Mouse (Mus musculus) neural tube, embryonic 14.5 days (tissue): ENCODE results near the gene Lmo7. TPM values are rescaled to one million over a fixed set of nuclear protein-coding genes. Genes with fewer than 3 reads are reported as not detected.

Experiments
- ATAC-seq: fragments of 200-750 bp; cut with Nextera tagmentation; 2 replicates; pipeline ENCODE4 v1.8.0; 2017; ENCODE audit warnings: low read depth, mild to moderate bottlenecking, moderate TSS enrichment, moderate library complexity
- H3K27ac ChIP-seq: fragments of 300-500 bp; sonication (generic); 2 replicates; pipeline ENCODE4 v1.5.1; 2014; ENCODE audit warnings: low read depth, mild to moderate bottlenecking, control low read depth, low read length, moderate library complexity, mixed read lengths
- H3K27me3 ChIP-seq: fragments of 300-500 bp; sonication (generic); 2 replicates; pipeline ENCODE4 v1.6.1; 2014; ENCODE audit warnings: low read length; ENCODE audit not compliant: control insufficient read depth, insufficient read depth
- H3K36me3 ChIP-seq: fragments of 300-500 bp; sonication (generic); 2 replicates; pipeline ENCODE4 v1.6.1; 2014; ENCODE audit warnings: low read length, mixed read lengths; ENCODE audit not compliant: control insufficient read depth, insufficient read depth
- H3K4me1 ChIP-seq: fragments of 300-500 bp; sonication (generic); 2 replicates; pipeline ENCODE4 v1.6.1; 2014; ENCODE audit warnings: low read length; ENCODE audit not compliant: control insufficient read depth, insufficient read depth
- H3K4me2 ChIP-seq: fragments of 300-500 bp; sonication (generic); 2 replicates; pipeline ENCODE4 v1.6.1; 2014; ENCODE audit warnings: mild to moderate bottlenecking, low read depth, low read length, control low read depth
- H3K4me3 ChIP-seq: fragments of 300-500 bp; sonication (generic); 2 replicates; pipeline ENCODE4 v1.5.1; 2014; ENCODE audit warnings: low read depth, low read length, control low read depth, mixed read lengths
- H3K9ac ChIP-seq: fragments of 300-500 bp; sonication (generic); replicated peaks from 2 replicates; pipeline ENCODE4 v1.6.1; 2014; ENCODE audit warnings: low read depth, mild to moderate bottlenecking, control low read depth, low read length, mixed read lengths
- H3K9me3 ChIP-seq: fragments of 300-500 bp; sonication (generic); 2 replicates; pipeline ENCODE4 v1.6.1; 2016; ENCODE audit warnings: low read length; ENCODE audit not compliant: control insufficient read depth
- WGBS: fragments of 180-500 bp; shearing (Covaris S2); extraction: QIAGEN DNeasy Blood & Tissue Kit; methylation state at CpG from one replicate; pipeline ENCODE4 v1.1.7; 2014; 5-methylcytosine and 5-hydroxymethylcytosine counted together
- polyA plus RNA-seq: library from polyadenylated mRNA; unstranded; fragments of >200 nt; fragmentation: Nextera tagmentation; extraction: Ambion mirVana; gene quantifications from 2 replicates; pipeline ENCODE4 v1.2.1, GENCODE M21; 2014

Gene Lmo7
- polyA plus RNA-seq, 1 experiment from 2014 or later: 1.7 TPM

- no peaks in the 10 kb centered on the region for H3K9me3 ChIP-seq
Measured at GRCm38 (mm10) chr14:101852584-101853195, 122.9 kb downstream of the Lmo7 start.

GRCm38 (mm10) chr14:101853207-101853606 lies 123.5 kb downstream of the Lmo7 start:
- Histone ChIP-seq H3K9me3 (no peaks in the 10 kb centered on the region), H3K27me3 (no peaks in the 10 kb centered on the region), H3K4me2 (no peak overlapping the region), H3K4me3 (no peak overlapping the region), H3K4me1 (no peaks in the 10 kb centered on the region), H3K9ac (no peak overlapping the region), H3K36me3 (no peaks in the 10 kb centered on the region), H3K27ac (no peak overlapping the region)
- WGBS: 95% methylated on average over 1 of the region's 1 CpGs
- no peak for ATAC-seq

More at GRCm38 (mm10) chr14:101852584-101853195, 122.9 kb downstream of the Lmo7 start:
- no peak for ATAC-seq
- Histone ChIP-seq H3K9ac (no peak overlapping the region), H3K27me3 (no peaks in the 10 kb centered on the region), H3K4me1 (no peaks in the 10 kb centered on the region), H3K4me3 (no peak overlapping the region), H3K36me3 (no peaks in the 10 kb centered on the region), H3K27ac (no peak overlapping the region), H3K4me2 (no peak overlapping the region)
- WGBS: 91% methylated on average over 6 of the region's 6 CpGs

GRCm38 (mm10) chr14:101853722-101854121 lies 124.0 kb downstream of the Lmo7 start:
- ATAC-seq: no peak
- H3K27ac ChIP-seq: no peak overlapping the region
- H3K27me3 ChIP-seq: no peaks in the 10 kb centered on the region
- no peak overlapping the region for H3K4me3 ChIP-seq
- H3K4me1 ChIP-seq: no peaks in the 10 kb centered on the region
- H3K4me2 ChIP-seq: no peak overlapping the region
- WGBS: 80% methylated on average over 4 of the region's 4 CpGs
- no peak overlapping the region for H3K9ac ChIP-seq
- no peaks in the 10 kb centered on the region for H3K9me3 ChIP-seq
- H3K36me3 ChIP-seq: no peaks in the 10 kb centered on the region

- ATAC-seq: no peak
- H3K4me3 ChIP-seq: no peak overlapping the region
- no peaks in the 10 kb centered on the region for H3K27me3 ChIP-seq
Measured at GRCm38 (mm10) chr14:101854226-101854625, 124.5 kb downstream of the Lmo7 start.

GRCm38 (mm10) chr14:101859305-101859886 lies 129.6 kb downstream of the Lmo7 start:
- no peaks in the 10 kb centered on the region for H3K9me3 ChIP-seq
- 78% methylated on average over 8 of the region's 8 CpGs for WGBS
- no peaks in the 10 kb centered on the region for H3K36me3 ChIP-seq
- no peak overlapping the region for H3K4me3 ChIP-seq
- no peaks in the 10 kb centered on the region for H3K4me1 ChIP-seq
- H3K27me3 ChIP-seq: no peaks in the 10 kb centered on the region
- H3K4me2 ChIP-seq: no peak overlapping the region
- no peak overlapping the region for H3K27ac ChIP-seq
- H3K9ac ChIP-seq: no peak overlapping the region
- no peak for ATAC-seq

More at GRCm38 (mm10) chr14:101854226-101854625, 124.5 kb downstream of the Lmo7 start:
- Histone ChIP-seq H3K9ac (no peak overlapping the region), H3K4me1 (no peaks in the 10 kb centered on the region), H3K4me2 (no peak overlapping the region), H3K27ac (no peak overlapping the region), H3K9me3 (no peaks in the 10 kb centered on the region), H3K36me3 (no peaks in the 10 kb centered on the region)
- WGBS: 89% methylated on average over 3 of the region's 3 CpGs

- no peak overlapping the region for H3K4me3 ChIP-seq
- no peaks in the 10 kb centered on the region for H3K9me3 ChIP-seq
- H3K36me3 ChIP-seq: no peaks in the 10 kb centered on the region
- no peak overlapping the region for H3K4me2 ChIP-seq
- no peak for ATAC-seq
- H3K4me1 ChIP-seq: no peaks in the 10 kb centered on the region
- no peak overlapping the region for H3K27ac ChIP-seq
- 71% methylated on average over 3 of the region's 3 CpGs for WGBS
- no peaks in the 10 kb centered on the region for H3K27me3 ChIP-seq
- H3K9ac ChIP-seq: no peak overlapping the region
Measured at GRCm38 (mm10) chr14:101862088-101862487, 132.3 kb downstream of the Lmo7 start.

GRCm38 (mm10) chr14:101867071-101867733 lies 137.4 kb downstream of the Lmo7 start:
- Histone ChIP-seq H3K4me3 (no peak overlapping the region), H3K9me3 (no peaks in the 10 kb centered on the region), H3K9ac (no peak overlapping the region), H3K27me3 (no peaks in the 10 kb centered on the region), H3K4me1 (no peaks in the 10 kb centered on the region), H3K27ac (no peak overlapping the region), H3K36me3 (no peaks in the 10 kb centered on the region), H3K4me2 (no peak overlapping the region)
- ATAC-seq: no peak
- WGBS: 69% methylated on average over 9 of the region's 10 CpGs

GRCm38 (mm10) chr14:101869145-101869544 lies 139.4 kb downstream of the Lmo7 start:
- Histone ChIP-seq H3K36me3 (no peaks in the 10 kb centered on the region), H3K9me3 (no peaks in the 10 kb centered on the region), H3K27me3 (no peaks in the 10 kb centered on the region), H3K4me1 (no peaks in the 10 kb centered on the region), H3K9ac (no peak overlapping the region), H3K27ac (no peak overlapping the region), H3K4me3 (no peak overlapping the region), H3K4me2 (no peak overlapping the region)
- no peak for ATAC-seq
- 79% methylated on average over 6 of the region's 6 CpGs for WGBS

- ATAC-seq: no peak
- no peak overlapping the region for H3K4me2 ChIP-seq
- no peaks in the 10 kb centered on the region for H3K27me3 ChIP-seq
- no peaks in the 10 kb centered on the region for H3K36me3 ChIP-seq
- no peak overlapping the region for H3K4me3 ChIP-seq
- H3K9ac ChIP-seq: no peak overlapping the region
- H3K9me3 ChIP-seq: no peaks in the 10 kb centered on the region
- no peak overlapping the region for H3K27ac ChIP-seq
- H3K4me1 ChIP-seq: no peaks in the 10 kb centered on the region
- 81% methylated on average over 4 of the region's 4 CpGs for WGBS
Measured at GRCm38 (mm10) chr14:101869661-101870060, 139.9 kb downstream of the Lmo7 start.
